Mouse (Mus musculus): ENCODE measurements around the gene Wnt1. TPM values are rescaled to one million over a fixed set of nuclear protein-coding genes. Genes with fewer than 3 reads are reported as not detected.

Wnt1 gene
- polyA plus RNA-seq, 1 experiment: not detected

- no peak overlapping the region for H3K4me3 ChIP-seq (ENCODE audit: low read depth, low read length)
- no peak overlapping the region for H3K27ac ChIP-seq (ENCODE audit: insufficient read depth, low read length)
- H3K36me3 ChIP-seq (ENCODE audit: control insufficient read depth, insufficient read depth, low read length, poor library complexity, severe bottlenecking): no peaks in the 10 kb centered on the region
- H3K4me1 ChIP-seq (ENCODE audit: control insufficient read depth, insufficient read depth, low read length): no peaks in the 10 kb centered on the region
- H3K9ac ChIP-seq (ENCODE audit: low read depth, poor library complexity, severe bottlenecking): no peak overlapping the region
- peaks cover 30% of the 10 kb centered on the region for H3K27me3 ChIP-seq (ENCODE audit: control insufficient read depth, insufficient read depth, low read length, poor library complexity, severe bottlenecking)
- H3K9me3 ChIP-seq (replicated peaks; ENCODE audit: control insufficient read depth, insufficient read depth, low read length, poor library complexity, severe bottlenecking): no peaks in the 10 kb centered on the region
- TF ChIP-seq CTCF (IDR thresholded peaks at IDR 0.05; ENCODE audit: low read depth, low read length): peak; percentile 29
- no peak for TF ChIP-seq EP300 (IDR thresholded peaks at IDR 0.05; ENCODE audit: insufficient read depth, low read depth, low read length)
- no peak for TF ChIP-seq POLR2A (IDR thresholded peaks at IDR 0.05; ENCODE audit: insufficient read depth, low read length)
Observed at GRCm38 (mm10) chr15:98780573-98780972, 9.1 kb upstream of the Wnt1 start.

GRCm38 (mm10) chr15:98781166-98781565 is 8.5 kb upstream of the Wnt1 start:
- H3K36me3 ChIP-seq (ENCODE audit: control insufficient read depth, insufficient read depth, low read length, poor library complexity, severe bottlenecking): no peaks in the 10 kb centered on the region
- H3K9me3 ChIP-seq (replicated peaks; ENCODE audit: control insufficient read depth, insufficient read depth, low read length, poor library complexity, severe bottlenecking): no peaks in the 10 kb centered on the region
- H3K27me3 ChIP-seq (ENCODE audit: control insufficient read depth, insufficient read depth, low read length, poor library complexity, severe bottlenecking): peaks cover 25% of the 10 kb centered on the region
- no peak overlapping the region for H3K4me3 ChIP-seq (ENCODE audit: low read depth, low read length)
- no peak overlapping the region for H3K27ac ChIP-seq (ENCODE audit: insufficient read depth, low read length)
- TF ChIP-seq EP300 (IDR thresholded peaks at IDR 0.05; ENCODE audit: insufficient read depth, low read depth, low read length) (no peak), POLR2A (IDR thresholded peaks at IDR 0.05; ENCODE audit: insufficient read depth, low read length) (no peak), CTCF (IDR thresholded peaks at IDR 0.05; ENCODE audit: low read depth, low read length) (no peak)
- H3K9ac ChIP-seq (ENCODE audit: low read depth, poor library complexity, severe bottlenecking): no peak overlapping the region
- no peaks in the 10 kb centered on the region for H3K4me1 ChIP-seq (ENCODE audit: control insufficient read depth, insufficient read depth, low read length)

GRCm38 (mm10) chr15:98785744-98786143 is 3.9 kb upstream of the Wnt1 start:
- no peak for TF ChIP-seq EP300 (IDR thresholded peaks at IDR 0.05; ENCODE audit: insufficient read depth, low read depth, low read length)
- TF ChIP-seq CTCF (IDR thresholded peaks at IDR 0.05; ENCODE audit: low read depth, low read length): peak; percentile 66
- no peak overlapping the region for H3K27ac ChIP-seq (ENCODE audit: insufficient read depth, low read length)
- H3K27me3 ChIP-seq (ENCODE audit: control insufficient read depth, insufficient read depth, low read length, poor library complexity, severe bottlenecking): peaks cover 5% of the 10 kb centered on the region
- H3K4me1 ChIP-seq (ENCODE audit: control insufficient read depth, insufficient read depth, low read length): no peaks in the 10 kb centered on the region
- no peak overlapping the region for H3K4me3 ChIP-seq (ENCODE audit: low read depth, low read length)
- no peak overlapping the region for H3K9ac ChIP-seq (ENCODE audit: low read depth, poor library complexity, severe bottlenecking)
- no peaks in the 10 kb centered on the region for H3K9me3 ChIP-seq (replicated peaks; ENCODE audit: control insufficient read depth, insufficient read depth, low read length, poor library complexity, severe bottlenecking)
- no peaks in the 10 kb centered on the region for H3K36me3 ChIP-seq (ENCODE audit: control insufficient read depth, insufficient read depth, low read length, poor library complexity, severe bottlenecking)

GRCm38 (mm10) chr15:98787930-98788329 is 1.7 kb upstream of the Wnt1 start:
- TF ChIP-seq CTCF (IDR thresholded peaks at IDR 0.05; ENCODE audit: low read depth, low read length) (peak; percentile 50), POLR2A (IDR thresholded peaks at IDR 0.05; ENCODE audit: insufficient read depth, low read length) (no peak)
- Histone ChIP-seq H3K27me3 (ENCODE audit: control insufficient read depth, insufficient read depth, low read length, poor library complexity, severe bottlenecking) (peaks cover 19% of the 10 kb centered on the region), H3K4me1 (ENCODE audit: control insufficient read depth, insufficient read depth, low read length) (no peaks in the 10 kb centered on the region), H3K36me3 (ENCODE audit: control insufficient read depth, insufficient read depth, low read length, poor library complexity, severe bottlenecking) (no peaks in the 10 kb centered on the region), H3K9ac (ENCODE audit: low read depth, poor library complexity, severe bottlenecking) (no peak overlapping the region), H3K4me3 (ENCODE audit: low read depth, low read length) (no peak overlapping the region), H3K9me3 (replicated peaks; ENCODE audit: control insufficient read depth, insufficient read depth, low read length, poor library complexity, severe bottlenecking) (no peaks in the 10 kb centered on the region), H3K27ac (ENCODE audit: insufficient read depth, low read length) (no peak overlapping the region)

- H3K9me3 ChIP-seq (replicated peaks; ENCODE audit: control insufficient read depth, insufficient read depth, low read length, poor library complexity, severe bottlenecking): no peaks in the 10 kb centered on the region
- no peaks in the 10 kb centered on the region for H3K4me1 ChIP-seq (ENCODE audit: control insufficient read depth, insufficient read depth, low read length)
- H3K27ac ChIP-seq (ENCODE audit: insufficient read depth, low read length): no peak overlapping the region
- H3K9ac ChIP-seq (ENCODE audit: low read depth, poor library complexity, severe bottlenecking): no peak overlapping the region
- peaks cover 19% of the 10 kb centered on the region for H3K27me3 ChIP-seq (ENCODE audit: control insufficient read depth, insufficient read depth, low read length, poor library complexity, severe bottlenecking)
- H3K36me3 ChIP-seq (ENCODE audit: control insufficient read depth, insufficient read depth, low read length, poor library complexity, severe bottlenecking): no peaks in the 10 kb centered on the region
- no peak overlapping the region for H3K4me3 ChIP-seq (ENCODE audit: low read depth, low read length)
- TF ChIP-seq CTCF (IDR thresholded peaks at IDR 0.05; ENCODE audit: low read depth, low read length): no peak
- no peak for TF ChIP-seq EP300 (IDR thresholded peaks at IDR 0.05; ENCODE audit: insufficient read depth, low read depth, low read length)
- no peak for TF ChIP-seq POLR2A (IDR thresholded peaks at IDR 0.05; ENCODE audit: insufficient read depth, low read length)
Observed at GRCm38 (mm10) chr15:98788972-98789660, 541 bp upstream of the Wnt1 start.

GRCm38 (mm10) chr15:98790761-98791160 is 1.1 kb downstream of the Wnt1 start:
- Histone ChIP-seq H3K27ac (ENCODE audit: insufficient read depth, low read length) (no peak overlapping the region), H3K9ac (ENCODE audit: low read depth, poor library complexity, severe bottlenecking) (no peak overlapping the region), H3K27me3 (ENCODE audit: control insufficient read depth, insufficient read depth, low read length, poor library complexity, severe bottlenecking) (peaks cover 19% of the 10 kb centered on the region), H3K4me1 (ENCODE audit: control insufficient read depth, insufficient read depth, low read length) (no peaks in the 10 kb centered on the region), H3K4me3 (ENCODE audit: low read depth, low read length) (0 out of 2 replicates have a peak overlapping the region, but pooled peaks have one; percentile 3), H3K9me3 (replicated peaks; ENCODE audit: control insufficient read depth, insufficient read depth, low read length, poor library complexity, severe bottlenecking) (no peaks in the 10 kb centered on the region), H3K36me3 (ENCODE audit: control insufficient read depth, insufficient read depth, low read length, poor library complexity, severe bottlenecking) (no peaks in the 10 kb centered on the region)
- TF ChIP-seq CTCF (IDR thresholded peaks at IDR 0.05; ENCODE audit: low read depth, low read length) (no peak), EP300 (IDR thresholded peaks at IDR 0.05; ENCODE audit: insufficient read depth, low read depth, low read length) (no peak), POLR2A (IDR thresholded peaks at IDR 0.05; ENCODE audit: insufficient read depth, low read length) (no peak)

All from ES-Bruce4 (cell line).